Mouse (Mus musculus): ENCODE measurements around the gene F8. TPM values are rescaled to one million over a fixed set of nuclear protein-coding genes. Genes with fewer than 3 reads are reported as not detected.
A peak's percentile ranks its signal among the peaks of the same experiment; 100 is the strongest.

Gene F8
- total and polyA plus RNA-seq, 2 experiments from 2014 or later, result 0.31 to 1.7 TPM

GRCm38 (mm10) chrX:75399471-75399870 lies 17.1 kb upstream of the F8 start:
- H3K4me2 ChIP-seq (ENCODE audit: low read depth, low read length), result no peak overlapping the region
- no peak overlapping the region for H3K27ac ChIP-seq (ENCODE audit: low read depth)
- 77% methylated on average over 1 of the region's 1 CpGs for WGBS
- H3K4me1 ChIP-seq (ENCODE audit: control insufficient read depth, insufficient read depth), result no peaks in the 10 kb centered on the region
- no peak for TF ChIP-seq EP300 (IDR thresholded peaks at IDR 0.05; ENCODE audit: low read depth)
- peaks cover 12% of the 10 kb centered on the region; the same call in 1 of the 2 replicates for H3K36me3 ChIP-seq (replicated peaks; ENCODE audit: control insufficient read depth, insufficient read depth, low read length)
- no peak overlapping the region for H3K9ac ChIP-seq (replicated peaks; ENCODE audit: low read depth, low read length)
- no peaks in the 10 kb centered on the region for H3K9me3 ChIP-seq (replicated peaks; ENCODE audit: control insufficient read depth, low read length)
- H3K27me3 ChIP-seq (ENCODE audit: control insufficient read depth, insufficient read depth, low read length), result no peaks in the 10 kb centered on the region
- ATAC-seq (ENCODE audit: insufficient read depth, low read depth) (no peak), DNase-seq (ENCODE audit: low spot score) (no peak)
- no peak overlapping the region for H3K4me3 ChIP-seq (ENCODE audit: low read depth, low read length)

GRCm38 (mm10) chrX:75381699-75382098 lies 716 bp downstream of the F8 start:
- no peaks in the 10 kb centered on the region for H3K9me3 ChIP-seq (replicated peaks; ENCODE audit: control insufficient read depth, low read length)
- no peaks in the 10 kb centered on the region for H3K36me3 ChIP-seq (replicated peaks; ENCODE audit: control insufficient read depth, insufficient read depth, low read length)
- peak overlapping the region; percentile 58; the same call in 1 of the 2 replicates for H3K4me2 ChIP-seq (ENCODE audit: low read depth, low read length)
- H3K4me3 ChIP-seq (ENCODE audit: low read depth, low read length), result peak overlapping the region; percentile 64
- TF ChIP-seq EP300 (IDR thresholded peaks at IDR 0.05; ENCODE audit: low read depth) (no peak), CTCF (IDR thresholded peaks at IDR 0.05; ENCODE audit: low read depth) (no peak)
- no peaks in the 10 kb centered on the region for H3K4me1 ChIP-seq (ENCODE audit: control insufficient read depth, insufficient read depth)
- no peaks in the 10 kb centered on the region for H3K27me3 ChIP-seq (ENCODE audit: control insufficient read depth, insufficient read depth, low read length)
- DNase-seq (ENCODE audit: low spot score) (no peak), ATAC-seq (ENCODE audit: insufficient read depth, low read depth) (no peak)
- no peak overlapping the region for H3K9ac ChIP-seq (replicated peaks; ENCODE audit: low read depth, low read length)
- WGBS, result 72% methylated on average over 5 of the region's 5 CpGs
- peak overlapping the region; percentile 97 for H3K27ac ChIP-seq (ENCODE audit: low read depth)

- Histone ChIP-seq H3K27me3 (ENCODE audit: control insufficient read depth, insufficient read depth, low read length) (no peaks in the 10 kb centered on the region), H3K27ac (ENCODE audit: low read depth) (no peak overlapping the region), H3K36me3 (replicated peaks; ENCODE audit: control insufficient read depth, insufficient read depth, low read length) (no peaks in the 10 kb centered on the region), H3K9me3 (replicated peaks; ENCODE audit: control insufficient read depth, low read length) (no peaks in the 10 kb centered on the region), H3K4me1 (ENCODE audit: control insufficient read depth, insufficient read depth) (no peaks in the 10 kb centered on the region), H3K4me2 (ENCODE audit: low read depth, low read length) (no peak overlapping the region), H3K4me3 (ENCODE audit: low read depth, low read length) (no peak overlapping the region), H3K9ac (replicated peaks; ENCODE audit: low read depth, low read length) (no peak overlapping the region)
- 75% methylated on average over 1 of the region's 1 CpGs for WGBS
- TF ChIP-seq EP300 (IDR thresholded peaks at IDR 0.05; ENCODE audit: low read depth) (no peak), CTCF (IDR thresholded peaks at IDR 0.05; ENCODE audit: low read depth) (no peak)
- DNase-seq (ENCODE audit: low spot score) (no peak), ATAC-seq (ENCODE audit: insufficient read depth, low read depth) (no peak)
These were observed 1.2 kb downstream of the F8 start for GRCm38 (mm10) chrX:75381176-75381575.

- TF ChIP-seq CTCF (IDR thresholded peaks at IDR 0.05; ENCODE audit: low read depth) (no peak), EP300 (IDR thresholded peaks at IDR 0.05; ENCODE audit: low read depth) (no peak)
- Histone ChIP-seq H3K4me3 (ENCODE audit: low read depth, low read length) (no peak overlapping the region), H3K9ac (replicated peaks; ENCODE audit: low read depth, low read length) (no peak overlapping the region), H3K27me3 (ENCODE audit: control insufficient read depth, insufficient read depth, low read length) (no peaks in the 10 kb centered on the region), H3K36me3 (replicated peaks; ENCODE audit: control insufficient read depth, insufficient read depth, low read length) (no peaks in the 10 kb centered on the region), H3K27ac (ENCODE audit: low read depth) (no peak overlapping the region), H3K4me2 (ENCODE audit: low read depth, low read length) (no peak overlapping the region), H3K4me1 (ENCODE audit: control insufficient read depth, insufficient read depth) (no peaks in the 10 kb centered on the region), H3K9me3 (replicated peaks; ENCODE audit: control insufficient read depth, low read length) (no peaks in the 10 kb centered on the region)
- no peak for ATAC-seq (ENCODE audit: insufficient read depth, low read depth)
- DNase-seq (ENCODE audit: low spot score), result no peak
These were observed 5.6 kb downstream of the F8 start for GRCm38 (mm10) chrX:75376815-75377214.

- Histone ChIP-seq H3K4me2 (ENCODE audit: low read depth, low read length) (no peak overlapping the region), H3K9me3 (replicated peaks; ENCODE audit: control insufficient read depth, low read length) (no peaks in the 10 kb centered on the region), H3K36me3 (replicated peaks; ENCODE audit: control insufficient read depth, insufficient read depth, low read length) (no peaks in the 10 kb centered on the region), H3K4me3 (ENCODE audit: low read depth, low read length) (no peak overlapping the region), H3K9ac (replicated peaks; ENCODE audit: low read depth, low read length) (no peak overlapping the region), H3K27me3 (ENCODE audit: control insufficient read depth, insufficient read depth, low read length) (no peaks in the 10 kb centered on the region), H3K4me1 (ENCODE audit: control insufficient read depth, insufficient read depth) (no peaks in the 10 kb centered on the region), H3K27ac (ENCODE audit: low read depth) (peak overlapping the region; percentile 30; the same call in 1 of the 2 replicates)
- TF ChIP-seq EP300 (IDR thresholded peaks at IDR 0.05; ENCODE audit: low read depth) (no peak), CTCF (IDR thresholded peaks at IDR 0.05; ENCODE audit: low read depth) (no peak)
- ATAC-seq (ENCODE audit: insufficient read depth, low read depth) (no peak), DNase-seq (ENCODE audit: low spot score) (peak; percentile 32)
- WGBS, result 32% methylated on average over 2 of the region's 2 CpGs
These were observed 9.6 kb downstream of the F8 start for GRCm38 (mm10) chrX:75372666-75373425.

GRCm38 (mm10) chrX:75370197-75370596 lies 12.2 kb downstream of the F8 start:
- ATAC-seq (ENCODE audit: insufficient read depth, low read depth), result no peak
- TF ChIP-seq EP300 (IDR thresholded peaks at IDR 0.05; ENCODE audit: low read depth) (no peak), CTCF (IDR thresholded peaks at IDR 0.05; ENCODE audit: low read depth) (no peak)

More at GRCm38 (mm10) chrX:75370197-75370596, 12.2 kb downstream of the F8 start:
- Histone ChIP-seq H3K36me3 (replicated peaks; ENCODE audit: control insufficient read depth, insufficient read depth, low read length) (no peaks in the 10 kb centered on the region), H3K4me2 (ENCODE audit: low read depth, low read length) (no peak overlapping the region), H3K4me3 (ENCODE audit: low read depth, low read length) (no peak overlapping the region), H3K27me3 (ENCODE audit: control insufficient read depth, insufficient read depth, low read length) (no peaks in the 10 kb centered on the region), H3K9me3 (replicated peaks; ENCODE audit: control insufficient read depth, low read length) (no peaks in the 10 kb centered on the region), H3K4me1 (ENCODE audit: control insufficient read depth, insufficient read depth) (no peaks in the 10 kb centered on the region), H3K9ac (replicated peaks; ENCODE audit: low read depth, low read length) (no peak overlapping the region), H3K27ac (ENCODE audit: low read depth) (no peak overlapping the region)
- peak; percentile 39 for DNase-seq (ENCODE audit: low spot score)
